Comparison of ENCODE assay signal across 9 mouse cellular contexts in the genomic region with DNA sequence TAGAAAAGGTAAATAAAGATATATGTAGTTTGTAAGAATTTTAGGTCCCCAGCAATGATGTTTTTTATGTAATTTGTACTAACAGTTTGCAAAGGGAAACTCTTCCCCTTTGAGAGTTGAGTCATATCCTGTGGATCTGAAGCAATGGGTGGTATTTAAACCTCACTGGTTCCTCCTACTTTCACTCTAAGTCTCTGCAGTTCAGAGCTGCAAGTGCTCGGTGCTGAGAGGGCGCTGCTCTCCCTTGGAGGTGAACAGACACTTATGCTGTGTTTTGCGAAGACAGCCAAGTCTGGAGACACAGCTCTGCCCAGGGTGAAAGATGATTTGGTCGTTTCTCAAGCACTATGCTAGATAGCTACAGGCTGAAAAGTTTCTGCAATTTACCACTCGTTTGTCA.
DNase-seq lines count a peak whose midpoint lies in the region; ATAC-seq lines count a peak whose summit lies in the region.
"Had no signal": no experiment of that assay in that cellular context is flagged by ENCODE, and none has a peak within 500 bp of the region (broad histone marks: within the 10 kb centered on the region; RNA-seq: fewer than 3 reads in every experiment).

No protein-coding gene starts in this region.

- H3K27ac ChIP-seq in hindbrain, embryonic 14.5 days: no peak overlapping the region
- H3K27ac ChIP-seq: embryonic facial prominence, embryonic 15.5 days had no signal

- 50% methylated on average over 5 of the region's 5 CpGs for WGBS in hindbrain, embryonic 14.5 days

- peak; percentile 100 for ATAC-seq in megakaryocyte progenitor cell, adult 5-6 weeks (replicated peaks; ENCODE audit: poor library complexity)
- no peak for ATAC-seq in hindbrain, embryonic 14.5 days (ENCODE audit: low FRiP score)

- no peaks in the 10 kb centered on the region for H3K36me3 ChIP-seq in hindbrain, embryonic 14.5 days (replicated peaks; ENCODE audit: control insufficient read depth, insufficient read depth)
- H3K36me3 ChIP-seq: embryonic facial prominence, embryonic 15.5 days had no signal

- H3K4me1 ChIP-seq in hindbrain, embryonic 14.5 days (replicated peaks; ENCODE audit: control insufficient read depth, insufficient read depth, low read length): no peaks in the 10 kb centered on the region
- H3K4me1 ChIP-seq: embryonic facial prominence, embryonic 15.5 days had no signal

- H3K9me3 ChIP-seq in hindbrain, embryonic 14.5 days (ENCODE audit: control insufficient read depth, low read length): no peaks in the 10 kb centered on the region
- H3K9me3 ChIP-seq: embryonic facial prominence, embryonic 15.5 days had no signal

- H3K4me3 ChIP-seq in hindbrain, embryonic 14.5 days (replicated peaks; ENCODE audit: low read length): no peak overlapping the region
- H3K4me3 ChIP-seq: embryonic facial prominence, embryonic 15.5 days had no signal

- peak; percentile 9 for DNase-seq in adrenal gland, postnatal 10 days
- DNase-seq in adrenal gland, postnatal 25 days: no peak
- DNase-seq in thymus, postnatal 25 days: peak; percentile 6
- no peak for DNase-seq in thymus, adult 18-20 months
- DNase-seq in left cerebral cortex, adult 9 months (ENCODE audit: low spot score in 2 of 2): peak; percentile 39 to 60
- DNase-seq in hindbrain, embryonic 14.5 days (ENCODE audit: low spot score): no peak
- no peak for DNase-seq in MN1 (ENCODE audit: low spot score)

- H3K4me2 ChIP-seq in hindbrain, embryonic 14.5 days (replicated peaks): no peak overlapping the region
- H3K4me2 ChIP-seq: embryonic facial prominence, embryonic 15.5 days had no signal

- no peak overlapping the region for H3K9ac ChIP-seq in hindbrain, embryonic 14.5 days
- H3K9ac ChIP-seq: embryonic facial prominence, embryonic 15.5 days had no signal

- H3K27me3 ChIP-seq in hindbrain, embryonic 14.5 days (ENCODE audit: control insufficient read depth, insufficient read depth, low read length): no peaks in the 10 kb centered on the region
- H3K27me3 ChIP-seq: embryonic facial prominence, embryonic 15.5 days had no signal

Comparison
In these comparisons a context has a peak if more than half of its experiments do, and no peak if none do; other contexts are left out.
1. DNase-seq: peak in adrenal gland, postnatal 10 days (single experiment), thymus, postnatal 25 days (single experiment) and left cerebral cortex, adult 9 months (2 of 2); none in adrenal gland, postnatal 25 days (single experiment), thymus, adult 18-20 months (0 of 2), hindbrain, embryonic 14.5 days (single experiment) and MN1 (single experiment).